Mouse (Mus musculus) small intestine, adult 2 months (tissue): Measurements from ENCODE around the gene Agrp.

ENCODE experiments used
- CTCF ChIP-seq: fragments of 200-500 bp; IDR thresholded peaks from 2 replicates; pipeline ENCODE4 v1.5.1; 2012; ENCODE audit warnings: low read depth, mild to moderate bottlenecking, control low read depth, inconsistent platforms, low read length, moderate library complexity, mixed read lengths; ENCODE audit not compliant: insufficient replicate concordance, insufficient read length; ENCODE audit errors: extremely low read depth
- POLR2A ChIP-seq: fragments of 200-500 bp; IDR thresholded peaks from 2 replicates; pipeline ENCODE4 v1.6.1; 2012; ENCODE audit warnings: low read depth, mild to moderate bottlenecking, control low read depth, inconsistent platforms, low read length, moderate library complexity

DNA sequence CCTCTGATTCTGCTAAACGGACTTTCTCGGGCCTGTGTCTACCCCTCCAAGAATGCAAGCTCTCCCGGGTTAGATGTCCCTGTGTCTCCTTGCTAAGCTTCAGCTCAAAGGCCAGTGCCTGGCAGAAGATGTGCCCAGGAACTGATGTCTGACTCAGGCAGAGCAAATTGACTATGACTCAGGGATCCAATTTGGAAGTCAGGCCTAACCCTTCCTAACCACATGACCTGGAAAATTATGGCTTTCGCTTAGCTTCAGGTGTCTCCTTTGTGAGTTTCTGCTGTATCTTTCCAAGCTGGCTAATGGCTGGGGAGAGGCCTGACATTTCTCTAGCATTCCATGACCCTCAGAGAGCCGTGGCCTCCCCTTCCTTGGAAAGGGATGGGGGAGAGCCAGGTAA, 35.9 kb downstream of the Agrp start:
- TF ChIP-seq POLR2A (no peak), CTCF (no peak)
